ENCODE assay signal across 8 mouse cellular contexts in genomic region chr12:16588396-16589042, GRCm38 (mm10). TPM values are rescaled to one million over a fixed set of nuclear protein-coding genes. Genes with fewer than 3 reads are reported as not detected.
A peak's percentile ranks its signal among the peaks of the same experiment; 100 is the strongest.
DNase-seq lines count a peak whose midpoint lies in the region; ATAC-seq and TF ChIP-seq lines count a peak whose summit lies in the region.

No protein-coding gene starts in this region.

- H3K4me3 ChIP-seq in forebrain, embryonic 10.5 days: peak overlapping the region; percentile 76
- peak overlapping the region; percentile 82 to 91 for H3K4me3 ChIP-seq in liver, embryonic 14.5 days (ENCODE audit: insufficient read depth in 1 of 2, low read depth in 2 of 2, low read length in 2 of 2)
- H3K4me3 ChIP-seq in olfactory bulb, adult 2 months (ENCODE audit: insufficient read depth, low read depth, low read length): peak overlapping the region; percentile 96

- peak overlapping the region; percentile 89 for H3K27ac ChIP-seq in forebrain, embryonic 10.5 days
- peak overlapping the region; percentile 66 for H3K27ac ChIP-seq in liver, embryonic 14.5 days
- peak overlapping the region; percentile 90; the same call in 1 of the 2 replicates for H3K27ac ChIP-seq in olfactory bulb, adult 2 months (ENCODE audit: insufficient read depth, low read depth, low read length)

- ATAC-seq in CD4-positive, CD25-positive, alpha-beta regulatory T cell, adult 4 months: no peak
- ATAC-seq in liver, embryonic 14.5 days (ENCODE audit: insufficient read depth): peak; percentile 79

- H3K9me3 ChIP-seq in forebrain, embryonic 10.5 days: no peaks in the 10 kb centered on the region
- H3K9me3 ChIP-seq in liver, embryonic 14.5 days (ENCODE audit: control insufficient read depth, low read length): no peaks in the 10 kb centered on the region

- no peak for TF ChIP-seq POLR2A in olfactory bulb, adult 2 months (IDR thresholded peaks at IDR 0.05; ENCODE audit: insufficient read depth, low read depth, low read length)

- H3K4me2 ChIP-seq in liver, embryonic 14.5 days (ENCODE audit: low read depth): peak overlapping the region; percentile 96

- peak; percentile 64 for TF ChIP-seq EP300 in liver, embryonic 14.5 days (IDR thresholded peaks at IDR 0.05; ENCODE audit: low read depth)

- peaks cover 12% of the 10 kb centered on the region for H3K27me3 ChIP-seq in forebrain, embryonic 10.5 days (ENCODE audit: poor library complexity, severe bottlenecking)
- no peaks in the 10 kb centered on the region for H3K27me3 ChIP-seq in liver, embryonic 14.5 days (ENCODE audit: control insufficient read depth, insufficient read depth, low read length)

- no peak for TF ChIP-seq CTCF in liver, embryonic 14.5 days (IDR thresholded peaks at IDR 0.05; ENCODE audit: low read depth)
- TF ChIP-seq CTCF in olfactory bulb, adult 2 months (IDR thresholded peaks at IDR 0.05; ENCODE audit: insufficient read depth, low read depth, low read length): no peak

- no peaks in the 10 kb centered on the region for H3K36me3 ChIP-seq in forebrain, embryonic 10.5 days (replicated peaks)
- no peaks in the 10 kb centered on the region for H3K36me3 ChIP-seq in liver, embryonic 14.5 days (replicated peaks; ENCODE audit: control insufficient read depth, insufficient read depth, low read depth)

- 33% methylated on average over 7 of the region's 7 CpGs for WGBS in forebrain, embryonic 10.5 days
- WGBS in liver, embryonic 14.5 days (ENCODE audit: insufficient replicate concordance): 12% methylated on average over 7 of the region's 7 CpGs
- 4% methylated on average over 7 of the region's 7 CpGs for WGBS in olfactory bulb, adult 2 months

- peaks cover 69% of the 10 kb centered on the region for H3K4me1 ChIP-seq in forebrain, embryonic 10.5 days
- H3K4me1 ChIP-seq in liver, embryonic 14.5 days (replicated peaks; ENCODE audit: control insufficient read depth in 2 of 2, insufficient read depth in 2 of 2, low read length in 1 of 2): peaks cover 20 to 56% of the 10 kb centered on the region in 2 experiments
- peaks cover 30% of the 10 kb centered on the region for H3K4me1 ChIP-seq in olfactory bulb, adult 2 months (ENCODE audit: control insufficient read depth, insufficient read depth, low read length)

- DNase-seq in CD4-positive, CD25-positive, alpha-beta regulatory T cell, adult 2 months (ENCODE audit: low read depth, low spot score): peak; percentile 47
- peak; percentile 40 for DNase-seq in MN1 (ENCODE audit: low spot score)
- DNase-seq in forebrain, embryonic 10.5 days (ENCODE audit: extremely low spot score, low spot score): no peak
- peak; percentile 62 for DNase-seq in induced T-regulatory cell, adult 2 months (ENCODE audit: low read depth)
- peak; percentile 36 to 55 (median 44) for DNase-seq in liver, embryonic 14.5 days (ENCODE audit: low read depth in 3 of 3, low spot score in 3 of 3)
- no peak for DNase-seq in adrenal gland, adult 8-10 months

- peak overlapping the region; percentile 80 for H3K9ac ChIP-seq in liver, embryonic 14.5 days (replicated peaks)

RNA-seq across cellular contexts. Expression of gene Lpin1, which starts 22.2 kb away (rescaled TPM):
- 10 to 100 TPM; 20.0 to 31.1 TPM for polyA plus RNA-seq in CD4-positive, CD25-positive, alpha-beta regulatory T cell, adult 4 months (2017; shearing (Covaris generic))
- 3.5 and 4.4 TPM in 2 replicates for polyA plus RNA-seq in forebrain, embryonic 10.5 days (2016; fragmentation: Nextera tagmentation; extraction: Ambion mirVana)
- 5.5 and 5.8 TPM in 2 replicates for polyA plus RNA-seq in liver, embryonic 14.5 days (2012; rRNA removed)
- polyA plus RNA-seq in liver, embryonic 14.5 days (2014; fragmentation: Nextera tagmentation; extraction: Ambion mirVana): 4.8 and 6.2 TPM in 2 replicates
- polyA plus RNA-seq in olfactory bulb, adult 2 months (2012; ENCODE audit: insufficient read depth, insufficient read length, low replicate concordance, missing spikeins): 149 TPM in 1 of 2 replicates, not detected in the other
- 10 to 100 TPM; 38.8 to 80.7 (median 50.8) TPM for total RNA-seq in adrenal gland, adult 8-10 months (2022)

Comparison
In these comparisons a context has a peak if more than half of its experiments do, and no peak if none do; other contexts are left out.
1. DNase-seq: peak in CD4-positive, CD25-positive, alpha-beta regulatory T cell, adult 2 months (single experiment), MN1 (single experiment), induced T-regulatory cell, adult 2 months (single experiment) and liver, embryonic 14.5 days (3 of 3); none in forebrain, embryonic 10.5 days (single experiment) and adrenal gland, adult 8-10 months (single experiment).
2. Peak in every context shown above with its lines, with median percentiles within 50 percentile points of each other: H3K27ac ChIP-seq and H3K4me3 ChIP-seq.